In genomic region chr8:72420571-72421361, GRCm38 (mm10) we compare ENCODE assay signal across 8 mouse cellular contexts. TPM values are rescaled to one million over a fixed set of nuclear protein-coding genes. Genes with fewer than 3 reads are reported as not detected.
DNase-seq lines count a peak whose midpoint lies in the region; ATAC-seq lines count a peak whose summit lies in the region.

No protein-coding gene starts in this region.

- H3K4me2 ChIP-seq in liver, embryonic 16.5 days (ENCODE audit: low read depth, low read length), result peak overlapping the region; percentile 93

- H3K9me3 ChIP-seq in liver, embryonic 16.5 days (replicated peaks; ENCODE audit: control insufficient read depth, low read length), result no peaks in the 10 kb centered on the region

- H3K27me3 ChIP-seq in liver, embryonic 16.5 days (ENCODE audit: control insufficient read depth, insufficient read depth, low read depth, low read length), result no peaks in the 10 kb centered on the region

- H3K4me1 ChIP-seq in liver, embryonic 16.5 days (ENCODE audit: control insufficient read depth, low read depth, low read length), result peaks cover 55% of the 10 kb centered on the region

- H3K4me3 ChIP-seq in liver, embryonic 16.5 days (ENCODE audit: low read depth, low read length), result peak overlapping the region; percentile 88

- DNase-seq in ovary, postnatal 36 days (ENCODE audit: low spot score), result peak; percentile 48
- no peak for DNase-seq in ovary, postnatal 10 days (ENCODE audit: low spot score)
- peak; percentile 67 for DNase-seq in embryo, embryonic 10 days (ENCODE audit: low spot score)
- DNase-seq in heart, adult 11 months, result peak; percentile 95
- peak; percentile 34 for DNase-seq in kidney, adult 18-20 months
- DNase-seq in neural tube, embryonic 10.5 days (ENCODE audit: extremely low spot score, low spot score), result peak; percentile 52
- peak; percentile 47 to 50 for DNase-seq in thymus, adult 18-20 months

- H3K36me3 ChIP-seq in liver, embryonic 16.5 days (ENCODE audit: control insufficient read depth, insufficient read depth), result no peaks in the 10 kb centered on the region

- H3K9ac ChIP-seq in liver, embryonic 16.5 days (ENCODE audit: low read depth, low read length), result peak overlapping the region; percentile 93

- peak; percentile 57 for ATAC-seq in liver, embryonic 16.5 days (ENCODE audit: low read depth)

- H3K27ac ChIP-seq in liver, embryonic 16.5 days (ENCODE audit: low read length), result peak overlapping the region; percentile 95

- under 1% methylated on average over 66 of the region's 73 CpGs for WGBS in liver, embryonic 16.5 days (ENCODE audit: insufficient replicate concordance)

RNA-seq across cellular contexts. Expression of gene Eps15l1, which starts 0.5 kb away (rescaled TPM):
- 19.2 and 20.0 TPM in 2 replicates for polyA plus RNA-seq in liver, embryonic 16.5 days (2015; fragmentation: Nextera tagmentation; extraction: Ambion mirVana)

RNA-seq across cellular contexts. Expression of gene Calr3, which starts 22.9 kb away (rescaled TPM):
- 0.54 and 0.74 TPM in 2 replicates for polyA plus RNA-seq in liver, embryonic 16.5 days (2015; fragmentation: Nextera tagmentation; extraction: Ambion mirVana)

RNA-seq across cellular contexts. Expression of gene 1700030K09Rik, which starts 22.9 kb away (rescaled TPM):
- polyA plus RNA-seq in liver, embryonic 16.5 days (2015; fragmentation: Nextera tagmentation; extraction: Ambion mirVana), result 3.4 and 3.5 TPM in 2 replicates

RNA-seq across cellular contexts. Expression of gene Cherp, which starts 54.3 kb away (rescaled TPM):
- polyA plus RNA-seq in liver, embryonic 16.5 days (2015; fragmentation: Nextera tagmentation; extraction: Ambion mirVana), result 16.2 and 23.1 TPM in 2 replicates
